Mouse (Mus musculus): ENCODE measurements around the gene Grin2d.
"Not testable (repeated sequence)": the region's sequence is repeated elsewhere in the genome, so short reads cannot be mapped to it uniquely, and the experiment has no call there.

Grin2d gene

DNA sequence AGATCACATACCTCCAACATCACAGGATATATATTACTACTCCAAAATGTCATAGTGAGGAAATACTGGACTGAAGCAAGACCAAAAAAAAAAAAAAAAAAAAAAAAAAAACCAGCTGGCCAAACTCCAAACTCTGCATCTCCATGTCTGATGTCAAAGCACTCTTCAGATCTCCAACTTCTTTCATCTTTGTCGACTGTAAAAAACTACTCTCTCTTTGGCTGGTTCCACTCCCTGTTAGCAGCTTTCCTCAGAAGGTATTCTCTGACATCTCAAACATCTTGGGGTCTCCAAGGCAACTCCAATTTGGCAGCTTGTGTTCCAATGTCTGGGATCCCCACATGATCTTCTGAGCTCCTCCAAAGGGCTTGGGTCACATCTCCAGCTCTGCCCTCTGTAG, at the start of gene Grin2d:
Gene Grin2d, minus strand, starts transcription at position 101 of the 400 bp plus-strand sequence.
- not testable (repeated sequence) for DNase-seq (ENCODE audit: low spot score in 2 of 2)

DNA sequence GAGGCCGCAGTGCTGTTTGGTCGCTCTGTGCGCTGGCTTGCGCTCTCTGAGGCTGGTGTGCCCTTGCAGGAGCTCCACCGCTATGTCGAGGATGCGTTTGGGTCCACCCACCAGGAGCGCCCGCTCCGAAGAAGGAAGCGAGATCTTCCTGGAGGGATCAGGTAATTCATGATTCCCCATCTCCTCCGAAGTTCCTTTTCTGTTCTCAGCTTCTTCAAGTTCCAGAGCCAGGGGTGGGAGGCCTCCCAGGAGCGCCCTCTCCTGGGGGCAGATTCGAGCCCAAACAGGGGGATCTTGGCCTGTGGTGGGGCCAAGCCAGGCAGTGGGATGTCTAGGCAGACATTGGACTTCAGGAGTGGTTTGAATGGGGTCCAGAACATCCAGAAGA, 46.2 kb upstream of the Grin2d start:
- no peak for DNase-seq (ENCODE audit: low spot score in 2 of 2)

GRCm38 (mm10) chr7:45923762-45924428, 45.7 kb upstream of the Grin2d start, which contains the start of gene Ccdc114:
Gene Ccdc114, plus strand, starts transcription at chr7:45924072.
- DNase-seq (ENCODE audit: low spot score in 2 of 2): peak; percentile 53 to 67

DNA sequence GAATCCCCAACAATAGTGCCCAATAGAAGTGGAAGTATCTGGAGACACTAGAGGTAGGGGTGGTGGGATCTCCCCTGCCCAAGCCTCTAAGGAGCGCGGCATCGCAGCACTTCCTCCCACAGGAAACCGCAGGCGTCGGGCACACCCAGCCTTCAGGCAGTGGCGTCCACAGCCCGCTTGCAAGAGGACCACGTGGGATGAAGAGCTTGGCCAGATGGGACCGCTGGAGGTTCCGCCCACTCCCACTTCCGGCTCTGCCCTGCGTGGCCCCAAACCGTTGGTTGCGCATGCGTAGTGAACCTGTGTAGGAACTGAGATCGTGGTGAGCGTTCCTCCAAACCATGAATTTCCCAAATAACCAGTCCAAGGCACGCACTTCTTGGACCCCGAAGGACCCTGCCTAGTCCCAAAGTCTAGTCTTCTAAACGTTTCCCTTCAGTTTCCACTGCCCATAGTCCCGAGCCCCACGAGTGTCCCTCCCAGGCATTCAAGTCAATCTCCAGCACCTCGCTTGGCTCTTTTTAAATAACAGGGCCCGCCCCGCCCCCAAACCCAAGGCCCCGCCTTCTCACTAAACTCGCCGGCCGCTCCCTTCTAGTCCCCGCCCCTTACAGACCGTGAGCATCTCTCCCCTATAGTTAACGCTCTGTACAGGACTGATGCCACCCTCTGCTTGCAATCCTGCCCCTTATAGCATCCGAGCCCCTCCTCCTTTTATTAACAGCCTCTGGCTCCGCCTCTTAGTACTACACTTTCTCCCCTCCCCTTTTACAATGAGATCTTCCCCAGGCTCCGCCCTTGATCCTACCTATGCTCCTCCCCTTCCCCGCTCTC, 45.0 kb upstream of the Grin2d start:
- peak; percentile 81 to 95 for DNase-seq (ENCODE audit: low spot score in 2 of 2)

GRCm38 (mm10) chr7:45921950-45922600, 43.9 kb upstream of the Grin2d start:
- DNase-seq (ENCODE audit: low spot score in 2 of 2): no peak

- DNase-seq (ENCODE audit: low spot score in 2 of 2): peak in 1 of 2 experiments; percentile 51
Measured at GRCm38 (mm10) chr7:45921242-45921621, 43.1 kb upstream of the Grin2d start, which contains the start of gene Emp3. Gene Emp3, minus strand, starts transcription at chr7:45921404.

DNA sequence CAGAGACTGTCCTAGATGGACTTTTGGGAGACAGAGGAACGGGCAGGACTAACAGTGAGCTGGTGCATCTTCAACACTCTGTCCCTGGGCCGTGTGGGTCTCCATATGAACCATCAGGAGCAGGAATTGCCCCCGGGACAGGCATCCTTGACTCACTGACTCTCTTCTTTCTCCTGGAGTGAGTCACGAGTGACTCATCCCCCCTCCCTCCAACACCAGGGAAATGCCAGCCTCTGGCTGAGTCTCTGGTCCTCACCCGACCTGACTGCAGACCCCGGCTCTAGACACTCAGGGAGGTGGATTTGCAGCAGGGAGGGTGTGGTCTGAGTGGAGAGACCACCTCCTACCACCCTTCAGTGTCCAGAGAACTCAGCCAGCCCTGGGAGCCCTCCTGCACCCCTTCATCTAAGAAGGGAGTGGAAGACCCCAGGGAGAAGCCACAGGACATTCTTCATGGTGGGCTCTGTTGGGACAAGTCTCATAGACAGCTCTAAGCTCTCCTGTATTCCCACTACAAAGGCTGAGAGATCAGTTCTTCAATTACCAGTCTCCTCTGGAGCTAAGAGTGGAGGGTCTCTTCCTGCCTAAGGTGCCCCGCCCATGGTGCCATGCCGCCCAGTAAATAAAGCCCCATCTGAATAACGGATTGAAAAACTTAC, 42.5 kb upstream of the Grin2d start:
- peak in 1 of 2 experiments; percentile 44 for DNase-seq (ENCODE audit: low spot score in 2 of 2)

DNA sequence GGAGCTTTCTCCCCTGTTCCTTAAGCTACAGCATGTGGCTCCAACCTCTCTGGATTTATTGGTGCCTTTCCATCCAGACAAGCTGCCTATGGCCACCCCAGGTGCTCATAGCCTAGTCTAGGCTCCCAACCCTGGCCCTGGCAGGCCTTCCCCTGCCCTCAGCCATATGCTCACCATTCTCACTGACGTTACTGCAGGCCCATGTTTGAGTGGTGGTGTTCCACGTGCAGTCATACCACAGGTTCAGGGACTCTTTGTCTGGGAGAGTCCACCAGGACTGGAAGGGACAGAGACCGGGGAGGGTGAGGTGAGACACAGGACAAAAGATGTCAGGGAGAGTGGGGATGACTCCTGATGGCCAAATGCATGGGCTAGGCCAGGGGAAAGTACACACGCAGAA, 41.6 kb upstream of the Grin2d start:
- DNase-seq (ENCODE audit: low spot score in 2 of 2): no peak

DNA sequence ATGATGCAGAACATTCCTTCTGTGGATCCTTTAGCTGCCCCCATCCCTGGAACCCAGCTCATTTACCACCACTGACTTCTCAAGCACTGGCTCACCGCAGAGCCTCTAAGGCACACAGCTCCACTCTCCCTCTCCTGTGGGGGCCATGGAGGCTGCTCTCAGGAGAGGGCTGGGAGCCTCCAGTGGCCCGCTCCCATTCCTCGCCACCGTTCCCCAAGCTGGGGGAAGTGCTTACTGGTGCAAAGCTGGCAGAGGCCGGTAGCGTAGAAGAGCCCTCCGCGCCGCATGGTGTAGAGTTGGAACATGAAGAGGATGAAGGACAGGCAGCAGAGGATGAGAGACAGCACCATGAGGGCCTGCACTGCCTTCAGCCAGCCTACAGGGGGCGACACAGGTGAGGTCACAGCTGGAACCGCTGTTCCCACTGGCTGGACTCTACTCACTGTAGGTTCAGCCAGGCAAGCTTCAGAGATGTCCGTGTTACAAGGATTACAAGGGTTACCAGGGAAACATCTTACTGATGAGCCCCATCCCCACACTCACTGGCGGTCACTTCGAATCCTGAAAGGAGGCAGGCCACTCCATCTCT, 41.0 kb upstream of the Grin2d start:
- DNase-seq (ENCODE audit: low spot score in 2 of 2): no peak

- no peak for DNase-seq (ENCODE audit: low spot score in 2 of 2)
Measured at GRCm38 (mm10) chr7:45917926-45918325, 39.7 kb upstream of the Grin2d start.

GRCm38 (mm10) chr7:45917004-45917704, 39.0 kb upstream of the Grin2d start:
- no peak for DNase-seq (ENCODE audit: low spot score in 2 of 2)

DNA sequence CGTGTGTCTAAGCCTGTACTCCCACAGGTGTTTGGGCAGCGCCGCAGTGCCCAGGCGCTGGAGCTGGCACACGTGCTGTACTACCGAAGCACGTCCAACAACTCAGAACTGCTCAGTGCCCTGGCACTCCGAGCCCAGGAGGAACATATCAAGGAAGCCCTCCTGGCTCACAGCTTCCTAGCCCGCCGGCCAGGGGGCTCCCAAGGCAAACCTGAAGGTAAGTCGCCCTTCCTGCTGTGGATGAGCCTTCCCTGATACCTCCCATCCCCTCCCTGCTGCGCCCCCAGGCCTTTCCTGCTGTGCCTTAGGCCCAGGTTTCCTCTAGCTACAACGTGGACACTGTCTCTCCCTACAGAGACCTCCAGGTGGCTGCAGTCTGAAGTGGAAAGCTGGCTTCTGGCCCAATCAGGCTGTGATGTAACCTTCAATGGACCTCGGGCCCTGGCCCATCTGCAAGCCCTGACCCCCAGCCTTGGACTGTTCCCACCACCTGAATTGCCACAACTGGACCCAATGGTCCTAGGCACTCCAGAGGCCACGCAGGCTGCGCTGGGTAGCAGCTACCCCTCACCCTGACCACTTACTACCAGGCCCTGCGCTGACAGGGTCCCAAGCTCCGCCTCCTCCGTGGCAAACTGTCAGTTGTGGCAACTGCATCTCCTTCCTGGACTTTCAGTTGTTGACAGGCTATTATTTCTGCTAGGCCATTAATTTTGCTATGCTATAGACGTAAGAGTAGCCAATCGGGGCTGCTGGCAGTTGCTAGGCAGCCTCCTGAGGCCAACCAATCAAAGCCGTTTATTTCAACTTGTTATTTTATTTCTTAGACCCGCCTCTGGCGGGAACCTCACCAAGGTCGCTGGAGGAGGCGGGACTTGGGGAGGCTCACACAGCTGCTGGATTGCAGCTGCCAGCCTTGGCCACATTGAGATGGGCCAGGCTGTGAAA, 38.2 kb upstream of the Grin2d start:
- DNase-seq (ENCODE audit: low spot score in 2 of 2): peak in 1 of 2 experiments; percentile 70

DNA sequence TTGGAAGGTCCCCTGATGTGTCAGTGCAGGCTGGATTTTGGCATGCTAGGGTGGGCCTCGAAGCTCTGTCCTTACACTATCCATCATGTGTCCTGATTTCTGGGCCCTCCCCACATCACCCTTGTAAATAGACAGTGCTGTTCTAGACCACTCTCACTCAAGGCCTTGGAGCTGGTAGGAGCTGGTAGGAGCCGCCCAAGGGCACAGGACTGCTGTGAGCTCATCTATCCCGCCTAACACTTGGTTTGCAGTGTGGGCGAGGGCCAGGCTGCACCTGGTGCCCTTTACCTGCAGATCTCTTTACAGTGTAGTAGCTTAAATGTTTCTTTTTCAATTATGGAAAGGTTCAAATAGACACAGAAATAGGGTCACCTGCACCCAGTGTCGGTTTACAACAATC, 36.8 kb upstream of the Grin2d start:
- no peak for DNase-seq (ENCODE audit: low spot score in 2 of 2)

DNA sequence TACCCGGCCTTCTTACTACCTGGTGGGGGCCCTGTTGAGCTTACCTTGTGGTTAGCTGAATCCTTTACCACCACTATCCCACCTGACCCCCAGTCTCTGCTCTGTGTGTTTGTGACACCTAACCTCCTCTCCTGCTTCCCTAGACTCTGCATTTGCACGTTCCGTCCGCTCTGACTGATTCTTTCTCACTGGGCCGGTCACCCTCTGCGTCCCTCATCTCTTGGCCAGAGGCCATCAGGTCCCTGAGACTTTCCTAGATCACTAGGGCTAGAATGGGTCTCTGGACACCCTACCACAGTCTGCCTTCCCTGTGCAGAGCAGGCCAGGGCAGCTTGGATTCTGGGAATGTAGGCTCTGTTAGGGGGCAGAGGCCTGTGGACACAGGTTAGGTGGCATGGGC, 35.9 kb upstream of the Grin2d start:
- no peak for DNase-seq (ENCODE audit: low spot score in 2 of 2)

DNA sequence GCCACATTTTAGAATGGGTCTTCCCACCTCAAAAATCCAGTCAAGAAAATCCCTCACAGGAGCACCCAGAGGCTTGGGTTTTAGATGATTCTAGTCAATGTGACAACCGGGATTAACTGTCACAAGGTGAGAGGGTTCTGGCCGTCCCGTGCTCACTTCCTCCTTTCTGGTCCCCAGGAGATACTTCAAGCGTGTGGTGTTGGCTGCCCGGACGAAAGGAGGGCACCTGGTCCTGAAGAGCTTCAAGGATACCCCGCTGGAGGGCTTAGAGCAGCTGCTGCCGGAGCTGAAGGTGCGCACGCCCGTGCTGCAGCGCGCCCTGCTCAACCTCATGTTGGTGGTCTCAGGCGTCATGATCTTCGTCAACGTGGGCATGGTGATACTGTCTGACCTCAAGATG, 31.0 kb upstream of the Grin2d start:
- no peak for DNase-seq (ENCODE audit: low spot score in 2 of 2)

- no peak for DNase-seq (ENCODE audit: low spot score in 2 of 2)
Measured at GRCm38 (mm10) chr7:45908384-45908783, 30.2 kb upstream of the Grin2d start.

- no peak for DNase-seq (ENCODE audit: low spot score in 2 of 2)
Measured at GRCm38 (mm10) chr7:45906622-45907021, 28.4 kb upstream of the Grin2d start.

GRCm38 (mm10) chr7:45902481-45903002, 24.4 kb upstream of the Grin2d start:
- DNase-seq (ENCODE audit: low spot score in 2 of 2): no peak

GRCm38 (mm10) chr7:45901562-45901961, 23.4 kb upstream of the Grin2d start:
- no peak for DNase-seq (ENCODE audit: low spot score in 2 of 2)
